24 mouse cellular contexts compared by ENCODE assay signal in genomic region chr15:94090644-94091043, GRCm38 (mm10).
"Had no signal": no experiment of that assay in that cellular context is flagged by ENCODE, and none has a peak within 500 bp of the region (broad histone marks: within the 10 kb centered on the region; RNA-seq: fewer than 3 reads in every experiment).

No protein-coding gene starts in this region.

- H3K27ac ChIP-seq: kidney, embryonic 15.5 days; limb, embryonic 12.5 days; limb, embryonic 15.5 days; liver, embryonic 14.5 days; macrophage; midbrain, embryonic 13.5 days; neural tube, embryonic 12.5 days; neural tube, embryonic 15.5 days; stomach, postnatal 0 days had no signal

- H3K9me3 ChIP-seq: kidney, embryonic 15.5 days; limb, embryonic 12.5 days; limb, embryonic 15.5 days; midbrain, embryonic 13.5 days; neural tube, embryonic 12.5 days; neural tube, embryonic 15.5 days had no signal

- H3K36me3 ChIP-seq: kidney, embryonic 15.5 days; limb, embryonic 12.5 days; limb, embryonic 15.5 days; midbrain, embryonic 13.5 days; neural tube, embryonic 12.5 days; neural tube, embryonic 15.5 days had no signal

- ATAC-seq: intestine, postnatal 0 days; liver, postnatal 0 days; lung, postnatal 0 days; midbrain, embryonic 13.5 days had no signal

- H3K9ac ChIP-seq: kidney, embryonic 15.5 days; limb, embryonic 12.5 days; limb, embryonic 15.5 days; liver, embryonic 14.5 days; liver, postnatal 0 days; lung, embryonic 14.5 days; midbrain, embryonic 13.5 days; neural tube, embryonic 12.5 days; neural tube, embryonic 15.5 days had no signal

- DNase-seq: kidney, adult 2 months; kidney, postnatal 10 days; kidney, postnatal 36 days; layer of hippocampus, postnatal 36 days; liver, postnatal 0 days; lung, embryonic 14.5 days; right cerebral cortex, adult 18-20 months; right cerebral cortex, postnatal 14 days; right cerebral cortex, postnatal 4 days; thymus, adult 2 months; thymus, postnatal 14 days; thymus, postnatal 4 days had no signal

- H3K27me3 ChIP-seq: kidney, embryonic 15.5 days; limb, embryonic 12.5 days; limb, embryonic 15.5 days; midbrain, embryonic 13.5 days; neural tube, embryonic 12.5 days; neural tube, embryonic 15.5 days had no signal

- H3K4me2 ChIP-seq: kidney, embryonic 15.5 days; limb, embryonic 12.5 days; limb, embryonic 15.5 days; liver, embryonic 11.5 days; lung, embryonic 14.5 days; midbrain, embryonic 13.5 days; neural tube, embryonic 12.5 days; neural tube, embryonic 15.5 days had no signal

- H3K4me1 ChIP-seq: kidney, embryonic 15.5 days; limb, embryonic 15.5 days; midbrain, embryonic 13.5 days; neural tube, embryonic 12.5 days; neural tube, embryonic 15.5 days had no signal

- H3K4me3 ChIP-seq: kidney, embryonic 15.5 days; limb, embryonic 12.5 days; limb, embryonic 15.5 days; midbrain, embryonic 13.5 days; neural tube, embryonic 12.5 days; neural tube, embryonic 15.5 days had no signal
